Mouse (Mus musculus) frontal cortex, adult 2 months (tissue): ENCODE measurements around the gene Ehd1. TPM values are rescaled to one million over a fixed set of nuclear protein-coding genes. Genes with fewer than 3 reads are reported as not detected.
"Not testable (repeated sequence)": the region's sequence is repeated elsewhere in the genome, so short reads cannot be mapped to it uniquely, and the experiment has no call there.

Experiments used
- DNase-seq, 2 experiments: peaks; one replicate each; pipeline ENCODE4 v3.0.0; 2022; ENCODE audit warnings: low spot score in 1 of 2; ENCODE audit errors: extremely low spot score in 1 of 2
- polyA plus RNA-seq: library from polyadenylated mRNA; depleted of rRNA; stranded (reverse); fragments of >200 nt; gene quantifications from 2 replicates; pipeline ENCODE4 v1.2.3, GENCODE M21; 2012

Ehd1 gene
- polyA plus RNA-seq, 1 experiment, result 49.3 TPM

DNA sequence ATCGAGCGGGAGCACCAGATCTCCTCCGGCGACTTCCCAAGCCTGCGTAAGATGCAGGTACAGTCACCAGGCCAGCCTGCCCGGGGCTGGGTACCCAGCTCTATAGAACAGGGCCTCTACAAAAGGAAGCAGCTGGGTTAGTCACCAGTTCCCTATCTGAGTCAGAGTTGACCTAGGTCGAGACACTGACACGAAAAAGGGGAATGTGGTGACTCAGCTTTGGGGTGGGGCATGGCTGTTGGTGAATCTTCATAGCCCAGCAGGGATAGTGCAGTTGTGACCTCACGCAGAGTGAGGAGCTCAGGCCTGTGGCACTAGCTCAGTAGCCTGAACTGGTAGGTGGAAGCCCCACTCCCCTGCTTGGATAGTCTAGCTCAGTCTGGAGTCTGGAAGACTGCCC lies 21.1 kb downstream of the Ehd1 start:
- no peak for DNase-seq

DNA sequence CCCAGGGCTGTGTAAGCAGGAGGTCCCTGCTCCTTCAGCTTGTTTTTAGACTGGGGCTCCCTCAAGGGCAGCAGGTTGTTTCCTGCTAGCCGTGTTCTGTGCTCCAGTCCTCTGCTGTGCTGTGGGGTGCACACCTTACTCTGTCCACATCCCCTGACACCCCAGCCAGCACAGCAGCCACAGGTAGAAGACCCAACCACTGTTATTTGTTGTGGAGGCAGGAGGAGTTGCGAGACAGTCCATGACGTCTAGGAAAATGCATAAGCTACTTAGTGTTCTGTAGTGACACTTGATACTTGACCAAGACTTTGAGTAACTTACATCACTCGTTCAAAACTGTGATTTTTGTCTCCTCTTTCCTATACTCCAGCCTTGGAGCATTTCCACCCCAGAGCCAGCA lies 22.5 kb downstream of the Ehd1 start:
- no peak for DNase-seq

DNA sequence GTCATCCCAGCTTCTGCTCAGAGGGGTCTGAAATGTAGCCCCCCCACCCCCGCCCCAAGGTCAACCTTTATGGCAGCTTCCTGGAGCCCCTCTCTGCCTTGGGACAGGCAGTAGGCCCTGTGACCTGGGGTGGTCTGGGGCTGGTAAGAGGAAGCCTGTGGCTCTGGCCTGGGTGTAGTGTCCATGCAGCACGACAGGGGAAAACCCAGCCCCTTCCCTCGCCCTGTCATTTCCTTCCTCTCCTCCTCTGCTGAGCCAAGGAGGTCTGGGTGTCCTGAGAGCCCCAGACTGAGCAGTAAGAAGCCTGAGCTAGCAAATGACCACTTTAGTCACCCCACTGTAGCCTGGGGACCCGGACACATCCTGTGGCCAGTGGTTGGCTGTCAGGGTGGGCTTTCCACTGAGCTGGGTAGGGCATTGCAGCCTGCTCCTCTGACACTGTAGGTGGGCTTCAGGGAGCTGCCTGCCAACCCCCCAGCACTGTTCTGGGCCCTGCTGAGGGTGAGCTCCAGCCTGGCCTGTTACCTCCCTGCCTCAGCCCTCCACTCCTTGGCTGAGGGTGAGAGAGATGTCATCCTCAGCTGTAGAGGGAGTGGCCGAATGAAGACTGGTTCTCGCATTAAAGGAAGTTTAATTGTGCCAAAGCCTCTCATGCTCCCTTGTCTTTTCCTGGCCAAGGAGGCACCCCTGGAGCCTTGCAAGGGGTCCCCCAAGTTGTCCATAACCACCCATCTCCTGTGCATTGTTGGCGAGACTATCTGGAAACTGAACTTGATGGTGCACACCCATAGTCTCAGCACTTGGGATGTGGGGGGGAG lies 23.1 kb downstream of the Ehd1 start:
- no peak for DNase-seq

DNA sequence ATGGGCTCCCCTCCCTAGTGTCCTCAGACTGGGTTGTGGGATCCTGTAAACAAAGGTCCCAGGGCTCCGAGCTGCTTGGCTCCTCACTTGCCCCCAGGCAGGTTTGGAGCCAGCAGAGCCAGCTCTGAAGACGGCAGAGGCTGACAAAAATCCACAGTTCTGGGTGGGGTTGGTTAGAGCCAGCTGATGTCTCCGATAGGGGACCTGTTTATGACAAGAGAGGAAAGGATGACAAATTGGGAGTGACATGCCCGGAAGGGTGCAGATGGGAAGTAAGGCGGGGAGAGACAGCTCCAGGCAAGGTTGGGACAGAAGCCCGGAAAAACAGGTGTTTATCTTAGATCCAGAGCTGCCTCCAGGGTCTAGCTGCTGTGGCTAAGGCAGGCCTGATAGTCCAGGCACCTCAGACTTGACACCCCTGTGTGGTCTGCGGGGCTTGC lies 23.9 kb downstream of the Ehd1 start:
- DNase-seq, result no peak

DNA sequence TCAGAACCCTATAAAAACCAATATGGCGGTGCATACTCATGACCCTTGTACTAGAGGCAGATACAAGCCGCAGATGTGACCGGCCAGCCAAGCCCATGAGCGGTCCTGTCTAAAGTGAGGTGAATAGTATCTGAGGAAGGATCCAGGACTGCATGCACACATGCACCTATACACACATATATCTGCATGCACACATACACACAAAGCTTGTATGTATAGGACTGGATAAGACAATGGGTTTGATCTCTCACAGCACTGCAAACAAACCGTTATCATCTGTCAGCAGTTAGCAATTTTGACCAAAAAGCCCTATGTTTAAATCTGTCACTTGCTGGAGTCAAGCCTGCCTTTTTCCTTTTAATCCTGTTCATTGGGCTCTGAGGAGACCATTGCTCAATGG lies 25.6 kb downstream of the Ehd1 start:
- DNase-seq, result no peak

DNA sequence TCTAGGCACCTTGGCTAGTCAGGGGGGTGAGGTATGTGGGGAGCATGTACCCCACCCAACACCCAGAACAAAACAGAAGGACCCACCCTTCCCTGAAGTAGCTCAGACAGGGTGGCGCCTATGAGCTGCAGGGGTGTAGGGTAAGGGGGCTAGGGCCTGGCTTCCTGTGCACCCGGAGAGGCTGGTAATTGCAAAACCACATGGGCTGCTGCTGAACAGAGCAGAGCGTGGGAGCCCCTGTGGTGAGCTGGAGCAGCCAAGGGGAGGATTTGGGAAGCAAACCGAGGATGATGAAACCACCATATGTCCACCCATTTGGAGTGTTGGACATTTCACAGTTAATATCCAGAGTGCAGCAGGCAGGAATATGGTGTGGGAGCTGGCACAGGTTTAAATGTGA lies 26.0 kb downstream of the Ehd1 start:
- peak in 1 of 2 experiments; percentile 37 for DNase-seq

DNA sequence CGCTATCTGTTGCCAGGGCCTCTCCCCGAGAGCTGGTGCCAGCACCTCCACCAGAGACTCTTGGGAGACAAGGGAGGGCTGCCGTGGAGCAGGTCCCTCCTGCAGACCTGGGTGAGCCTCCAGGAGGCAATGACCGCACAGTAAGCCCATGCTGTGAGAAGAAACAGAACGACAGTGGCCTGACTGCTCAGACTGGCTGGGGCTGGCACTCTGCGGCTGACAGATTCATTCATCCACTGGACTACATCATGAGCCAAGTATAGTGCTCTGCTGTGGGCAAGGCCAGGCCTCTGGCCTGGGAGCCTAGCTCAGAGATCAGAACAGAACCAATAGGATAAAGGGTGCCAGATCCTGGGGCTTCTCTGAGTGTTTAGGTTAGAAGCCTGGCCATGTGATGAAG lies 27.3 kb downstream of the Ehd1 start:
- DNase-seq, result no peak

DNA sequence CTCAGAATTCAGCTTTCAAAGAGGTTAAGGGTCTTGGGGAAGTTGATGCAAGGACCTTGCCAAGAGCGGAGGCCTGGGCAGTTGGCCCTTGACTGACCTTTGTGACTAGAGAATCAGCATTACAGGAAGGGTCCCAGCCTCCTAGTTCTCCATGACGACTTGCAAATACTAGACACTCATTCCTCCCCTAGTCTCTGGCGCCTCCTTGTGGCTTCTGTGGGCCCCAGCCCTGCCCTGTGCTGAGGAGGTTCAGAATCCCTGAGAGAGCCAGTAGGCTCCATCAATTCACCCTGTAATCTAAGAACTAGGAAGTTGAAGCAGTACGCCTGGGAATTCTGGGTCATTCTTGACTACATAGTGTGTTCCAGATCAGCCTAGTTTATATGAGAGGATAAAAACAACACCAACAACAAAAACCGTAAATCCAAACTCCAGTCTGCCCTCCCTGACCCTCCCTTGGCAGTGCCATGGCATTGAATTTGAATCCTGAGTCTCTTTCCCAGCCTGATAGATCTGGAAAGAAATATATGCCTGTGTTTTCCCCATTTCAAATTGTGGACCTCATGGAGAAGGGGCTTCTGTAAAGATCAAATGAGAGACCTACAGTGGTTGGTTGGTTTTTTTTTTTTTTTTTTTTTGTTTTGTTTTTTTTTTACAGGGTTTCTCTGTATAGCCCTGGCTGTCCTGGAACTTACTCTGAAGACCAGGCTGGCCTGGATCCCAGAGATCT lies 28.4 kb downstream of the Ehd1 start:
- DNase-seq, result peak; percentile 50 to 88

DNA sequence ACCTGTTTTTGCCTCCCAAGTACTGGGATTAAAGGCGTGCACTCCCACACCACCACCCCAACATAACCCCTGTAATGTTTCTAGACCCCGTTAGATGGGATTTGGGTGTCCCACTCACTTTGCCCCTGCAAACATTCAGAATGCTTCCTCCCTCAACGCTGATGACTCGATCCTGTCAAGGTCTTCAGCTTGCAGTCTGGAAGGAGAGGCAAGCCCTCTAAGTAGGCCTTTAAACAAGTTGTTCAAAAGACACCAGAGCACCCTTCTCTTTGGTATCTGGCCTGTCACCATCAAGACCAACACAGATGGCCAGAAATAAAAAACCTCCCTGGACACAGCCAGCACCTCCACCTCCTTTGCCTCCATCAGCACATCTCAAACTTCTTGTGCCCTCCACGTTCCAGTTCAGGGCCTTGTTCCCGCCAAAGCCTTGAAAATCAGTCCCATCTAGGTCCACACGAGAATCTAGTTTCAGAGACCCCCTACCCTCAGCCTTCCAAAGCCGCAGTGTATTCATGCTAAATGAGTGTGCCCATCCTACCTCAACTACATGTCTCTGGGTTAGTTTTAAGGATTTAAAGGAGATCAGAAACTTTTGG lies 29.1 kb downstream of the Ehd1 start:
- DNase-seq, result no peak

DNA sequence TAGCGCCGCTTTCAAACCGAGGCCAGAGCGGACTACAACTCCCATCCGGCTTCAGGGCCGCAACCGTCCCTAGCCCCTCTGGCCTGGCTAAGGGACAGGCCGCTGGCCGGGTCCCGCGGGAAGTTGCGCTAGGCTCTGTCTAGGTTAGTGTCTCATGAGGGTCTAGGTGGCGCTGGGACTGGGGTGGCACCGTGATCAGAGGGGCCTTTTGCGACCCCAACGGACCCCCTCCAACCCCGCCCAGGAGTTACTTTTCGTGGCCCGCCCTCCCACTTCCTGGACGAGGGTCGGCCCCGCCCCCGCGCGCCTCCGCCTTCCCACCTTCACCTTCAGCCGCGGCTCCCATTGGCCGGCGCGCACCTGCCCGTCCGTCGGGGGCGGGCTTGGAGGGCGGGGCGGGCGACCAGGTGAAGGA lies 29.6 kb downstream of the Ehd1 start, which contains the start of gene Cdc42bpg:
TSS of gene Cdc42bpg (plus strand) at position 320 of the 415 bp plus-strand sequence.
- DNase-seq, result peak in 1 of 2 experiments; percentile 26

DNA sequence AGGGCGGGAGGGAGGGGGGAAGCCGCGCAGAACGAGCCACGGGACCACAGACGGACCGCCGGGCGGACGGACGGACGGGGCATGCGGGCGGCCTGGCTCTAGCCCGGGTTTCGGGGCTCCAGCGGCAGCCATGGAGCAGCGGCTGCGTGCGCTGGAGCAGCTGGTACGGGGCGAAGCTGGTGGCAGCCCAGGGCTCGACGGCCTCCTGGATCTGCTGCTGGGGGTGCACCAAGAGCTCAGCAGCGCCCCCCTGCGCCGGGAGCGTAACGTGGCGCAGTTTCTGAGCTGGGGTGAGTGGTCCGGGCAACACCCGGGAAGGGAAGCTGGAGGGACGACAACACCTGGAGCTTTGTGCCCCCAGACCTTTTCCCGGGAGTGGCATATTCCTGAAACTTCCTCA lies 30.1 kb downstream of the Ehd1 start:
- DNase-seq, result peak in 1 of 2 experiments; percentile 40

DNA sequence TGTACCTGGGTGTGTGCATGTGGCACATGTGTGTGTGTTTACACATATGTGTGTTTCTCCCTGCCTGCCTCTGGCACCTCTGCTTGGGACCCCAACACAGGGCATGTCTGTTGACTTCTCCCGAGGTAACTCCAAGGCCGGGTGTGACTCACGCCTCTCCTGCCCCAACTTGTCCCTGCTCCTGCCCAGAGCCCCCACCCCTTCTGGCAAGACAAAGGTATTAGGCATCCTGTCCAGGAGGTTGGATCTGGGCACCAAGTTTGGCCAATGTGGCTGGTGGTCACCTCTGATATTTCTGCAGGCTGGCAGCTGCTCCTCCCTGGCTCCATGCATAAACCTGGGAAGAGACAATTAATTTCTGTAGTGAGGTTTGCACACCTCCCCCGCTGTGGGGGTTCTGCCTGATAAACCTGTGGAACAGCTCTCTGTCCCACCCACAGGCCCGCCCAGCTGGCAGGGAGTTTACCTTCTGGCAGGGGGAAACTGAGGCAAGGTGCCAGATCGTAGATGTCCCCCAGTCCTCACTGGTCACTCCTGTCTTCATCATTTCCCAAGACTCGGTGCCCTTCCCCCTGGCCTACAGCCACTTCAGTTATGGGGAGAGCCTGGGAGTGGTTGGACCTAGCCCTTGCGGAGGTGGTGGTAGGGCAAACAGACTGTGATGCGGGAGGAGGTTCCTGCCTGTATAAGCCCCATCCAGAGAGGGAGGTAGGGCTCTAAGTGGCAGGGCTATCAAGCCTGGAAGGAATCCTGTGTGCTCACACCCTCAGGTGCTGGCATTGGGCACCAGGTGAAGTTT lies 31.4 kb downstream of the Ehd1 start:
- DNase-seq, result no peak

DNA sequence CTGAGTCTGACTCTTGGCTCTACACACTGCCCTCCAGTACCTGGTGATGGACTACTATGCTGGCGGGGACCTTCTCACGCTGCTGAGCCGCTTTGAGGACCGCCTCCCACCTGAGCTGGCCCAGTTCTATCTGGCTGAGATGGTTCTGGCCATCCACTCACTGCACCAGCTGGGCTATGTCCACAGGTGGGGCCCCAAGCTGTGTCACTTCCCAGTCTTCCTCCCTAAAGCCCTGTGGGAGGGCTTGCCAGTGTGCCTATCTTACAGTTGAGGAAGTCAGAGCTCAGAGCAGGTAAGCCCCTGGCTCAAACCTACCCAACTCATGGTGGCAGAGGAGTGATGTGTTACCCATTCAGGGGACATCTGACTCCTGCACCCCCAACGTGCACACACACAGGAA lies 33.7 kb downstream of the Ehd1 start:
- DNase-seq, result no peak

DNA sequence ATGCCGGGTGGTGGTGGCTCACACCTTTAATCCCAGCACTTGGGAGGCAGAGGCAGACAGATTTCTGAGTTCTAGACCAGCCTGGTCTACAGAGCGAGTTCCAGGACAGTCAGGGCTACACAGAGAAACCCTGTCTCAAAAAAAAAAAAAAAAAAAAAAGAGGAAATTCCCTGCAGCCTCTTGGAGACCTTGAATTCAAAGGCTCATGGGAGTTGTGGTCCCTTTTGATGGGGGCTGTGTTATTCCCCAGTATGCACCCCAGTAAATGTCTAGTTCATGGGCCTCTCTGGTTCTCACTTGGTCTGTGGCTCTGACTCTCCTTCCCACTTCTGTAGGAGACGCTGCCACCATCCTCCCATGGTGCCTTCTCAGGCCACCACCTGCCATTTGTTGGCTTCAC lies 35.3 kb downstream of the Ehd1 start:
- DNase-seq, result not testable (repeated sequence)

DNA sequence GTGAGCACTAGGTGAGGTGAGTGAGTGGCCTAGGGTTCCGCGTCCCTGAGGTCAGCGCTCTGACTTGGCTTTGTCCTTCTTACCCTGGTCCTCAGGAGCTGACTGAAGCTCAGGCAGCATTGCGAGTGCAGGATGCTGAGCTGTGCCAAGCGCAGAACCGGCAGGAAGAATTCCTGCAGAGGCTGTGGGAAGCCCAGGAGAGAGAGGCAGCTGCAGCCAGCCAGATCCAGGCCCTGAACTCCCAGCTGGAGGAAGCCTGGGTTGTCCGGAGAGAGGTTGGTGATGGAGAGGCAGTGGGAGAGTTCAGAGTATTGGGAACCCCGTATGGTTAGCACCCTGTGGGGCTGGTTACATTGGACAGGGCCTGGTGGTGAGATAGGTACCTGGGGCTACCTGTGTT lies 37.3 kb downstream of the Ehd1 start:
- DNase-seq, result no peak

DNA sequence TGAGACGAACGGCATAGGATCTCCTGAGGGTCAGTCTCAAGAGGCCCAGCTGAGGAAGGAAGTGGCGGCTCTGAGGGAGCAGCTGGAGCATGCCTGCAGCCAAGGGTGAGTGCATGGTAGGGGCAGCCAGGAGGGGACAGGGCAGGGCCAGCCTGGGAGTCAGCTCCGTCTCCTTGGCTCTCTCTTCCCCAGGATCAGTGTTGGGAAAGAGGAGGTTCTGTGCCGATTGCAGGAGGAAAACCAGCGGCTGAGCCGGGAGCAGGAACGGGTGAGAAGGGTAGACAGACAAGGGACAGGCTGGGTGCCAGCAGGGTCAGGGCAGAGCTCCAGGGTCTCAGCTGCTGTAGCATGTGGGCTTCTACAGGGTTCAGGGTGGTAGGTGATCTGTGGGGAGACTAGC lies 38.0 kb downstream of the Ehd1 start:
- no peak for DNase-seq

DNA sequence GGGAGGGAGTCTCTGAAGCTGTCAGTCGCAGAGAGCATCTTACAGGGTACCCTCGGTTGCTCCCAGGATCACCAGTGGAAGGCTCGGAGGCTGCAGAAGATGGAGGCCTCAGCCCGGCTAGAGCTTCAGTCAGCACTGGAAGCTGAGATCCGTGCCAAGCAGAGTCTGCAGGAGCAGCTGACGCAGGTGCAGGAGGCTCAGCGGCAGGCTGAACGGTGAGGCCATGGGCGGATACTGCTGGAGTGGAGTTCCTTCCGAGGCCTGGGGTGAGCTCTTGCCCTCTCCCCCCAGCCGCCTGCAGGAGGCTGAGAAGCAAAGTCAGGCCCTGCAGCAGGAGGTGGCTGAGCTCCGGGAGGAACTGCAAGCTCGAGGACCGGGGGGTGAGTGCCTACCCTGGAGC lies 39.0 kb downstream of the Ehd1 start:
- no peak for DNase-seq

DNA sequence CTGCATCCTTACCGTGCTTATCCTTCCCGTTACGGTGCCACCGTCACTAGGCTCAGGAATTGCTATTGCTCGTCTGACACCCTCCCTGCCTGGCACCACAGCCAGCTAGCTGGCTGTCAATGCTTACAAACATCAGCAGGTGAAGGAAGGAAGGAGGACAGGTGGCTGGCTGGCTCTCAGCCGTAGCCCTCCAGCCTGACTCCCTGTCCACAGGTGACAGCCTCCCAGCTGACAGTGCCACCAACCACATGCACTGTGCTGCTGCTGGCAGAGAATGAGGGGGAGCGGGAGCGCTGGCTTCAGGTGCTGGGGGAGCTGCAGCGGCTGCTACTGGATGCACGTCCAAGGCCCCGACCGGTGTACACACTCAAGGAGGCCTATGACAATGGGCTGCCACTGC lies 41.6 kb downstream of the Ehd1 start:
- no peak for DNase-seq

DNA sequence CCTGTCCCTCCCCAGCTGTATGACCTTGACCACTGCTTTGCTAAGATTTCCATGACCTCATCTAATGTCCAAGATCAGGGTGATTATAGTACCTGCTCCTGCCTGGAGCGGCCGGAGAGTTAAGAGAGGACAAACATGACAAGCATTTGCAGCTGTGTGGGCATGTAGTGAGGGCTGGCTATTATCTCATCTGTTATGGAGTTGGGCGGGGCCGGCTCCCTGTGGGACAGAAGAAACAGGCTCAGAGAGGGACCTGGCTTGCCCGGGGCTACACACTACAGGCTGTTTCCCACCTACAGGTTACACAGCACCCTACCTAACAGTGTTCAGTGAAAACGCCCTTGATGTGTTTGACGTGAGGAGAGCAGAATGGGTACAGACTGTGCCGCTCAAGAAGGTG lies 44.8 kb downstream of the Ehd1 start:
- no peak for DNase-seq

DNA sequence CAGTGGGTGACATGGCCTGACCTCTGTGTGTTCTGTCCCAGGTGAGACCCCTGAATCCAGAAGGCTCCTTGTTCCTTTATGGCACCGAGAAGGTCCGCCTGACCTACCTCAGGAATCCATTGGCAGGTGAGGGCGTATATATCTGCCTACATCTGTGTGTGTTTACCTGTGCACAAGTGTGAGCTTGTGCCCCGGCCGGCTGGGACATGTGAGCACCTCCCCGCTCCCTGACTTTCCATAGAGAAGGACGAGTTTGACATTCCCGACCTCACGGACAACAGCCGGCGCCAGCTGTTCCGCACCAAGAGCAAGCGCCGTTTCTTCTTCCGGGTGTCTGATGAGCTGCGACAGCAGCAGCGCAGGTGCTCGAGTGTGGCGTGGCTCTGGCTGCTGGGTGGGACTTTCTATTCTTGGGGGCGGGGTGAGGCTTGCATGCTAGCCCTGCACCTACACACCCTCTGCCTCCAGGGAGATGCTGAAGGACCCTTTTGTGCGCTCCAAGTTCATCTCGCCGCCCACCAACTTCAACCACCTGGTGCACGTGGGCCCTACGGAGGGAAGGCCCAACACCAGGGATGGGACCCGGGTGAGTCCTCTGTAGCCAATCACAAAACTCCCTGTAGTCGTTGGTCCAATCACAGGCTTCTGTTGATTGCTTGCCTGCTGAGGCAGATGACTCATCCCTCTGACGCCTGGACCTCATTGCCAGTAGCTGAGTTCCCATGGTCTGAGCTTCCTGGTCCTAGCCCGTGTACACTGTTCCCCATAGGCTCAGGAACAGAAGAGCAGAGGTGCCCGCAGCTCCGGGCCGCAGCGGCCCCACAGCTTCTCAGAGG lies 45.5 kb downstream of the Ehd1 start:
- no peak for DNase-seq
